Mouse (Mus musculus): Measurements from ENCODE around the gene Mmadhc. TPM values are rescaled to one million over a fixed set of nuclear protein-coding genes. Genes with fewer than 3 reads are reported as not detected.

Mmadhc gene
- polyA plus RNA-seq, 1 experiment = 6.6 TPM

DNA sequence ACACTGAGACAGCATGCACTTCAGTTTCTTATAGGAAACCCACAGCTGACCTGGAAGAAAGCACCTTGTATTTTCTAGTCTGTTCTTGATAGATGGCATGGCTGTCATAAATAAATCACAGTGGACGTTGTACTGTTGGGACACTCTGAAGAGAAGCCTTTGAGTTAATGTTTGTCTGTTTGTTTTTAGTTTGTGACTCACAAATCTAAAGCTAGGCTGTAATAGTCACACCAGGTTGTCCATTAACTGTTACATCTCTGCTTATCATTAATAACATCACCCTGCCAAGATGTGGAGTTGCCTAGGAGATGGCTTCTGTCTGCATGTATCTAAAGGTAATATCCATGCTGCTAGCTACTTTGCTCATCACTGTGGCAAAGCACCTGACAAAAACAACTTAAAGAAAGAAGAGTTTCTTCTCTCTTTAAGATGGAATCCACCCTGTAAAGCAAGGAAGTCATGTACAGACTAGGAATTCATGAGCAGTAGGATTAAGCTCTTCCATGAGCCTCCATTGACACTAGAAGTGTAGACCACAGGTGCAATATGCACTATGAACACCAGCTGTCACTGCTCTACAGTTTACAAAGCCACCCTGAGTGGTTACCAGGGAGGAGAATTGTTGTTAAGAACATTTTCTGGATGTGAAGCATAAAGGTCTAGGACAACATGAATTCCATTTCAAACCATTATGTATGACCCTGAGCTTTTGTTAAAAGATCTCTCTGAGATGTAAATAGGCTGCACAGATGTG is 8.4 kb upstream of the Mmadhc start:
- Histone ChIP-seq H3K9me3 (ENCODE audit: control insufficient read depth, low read length) (no peaks in the 10 kb centered on the region), H3K4me1 (ENCODE audit: control insufficient read depth) (no peaks in the 10 kb centered on the region), H3K36me3 (ENCODE audit: control insufficient read depth) (no peaks in the 10 kb centered on the region), H3K4me3 (replicated peaks) (no peak overlapping the region), H3K27me3 (ENCODE audit: control insufficient read depth) (no peaks in the 10 kb centered on the region)
- TF ChIP-seq TAL1 (IDR thresholded peaks at IDR 0.05; ENCODE audit: low read length) = no peak
- no peak for TF ChIP-seq GATA1 (IDR thresholded peaks at IDR 0.05; ENCODE audit: low read length)

DNA sequence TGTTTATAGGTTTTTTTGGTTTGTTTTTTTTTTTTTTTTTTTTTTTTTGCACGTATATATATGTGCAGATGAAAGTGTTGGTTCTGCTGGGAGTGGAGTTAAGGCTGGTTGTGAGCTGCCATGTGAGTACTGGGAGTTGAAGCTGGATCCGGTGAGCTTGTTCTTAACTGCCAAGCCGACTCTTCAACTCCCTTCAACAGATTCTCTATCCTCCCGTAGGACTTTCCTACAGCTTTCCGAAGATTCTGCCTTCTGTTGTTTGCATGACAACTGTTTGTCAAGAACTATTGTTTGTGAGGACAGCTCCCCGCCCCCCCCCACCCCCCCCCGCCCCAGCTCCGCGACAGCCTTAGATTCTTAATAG is 368 bp upstream of the Mmadhc start:
- peaks cover 5% of the 10 kb centered on the region; the same call in 1 of the 2 replicates for H3K27me3 ChIP-seq (ENCODE audit: control insufficient read depth)
- H3K9me3 ChIP-seq (ENCODE audit: control insufficient read depth, low read length) = no peaks in the 10 kb centered on the region
- peaks cover 34% of the 10 kb centered on the region for H3K4me1 ChIP-seq (ENCODE audit: control insufficient read depth)
- peaks cover 9% of the 10 kb centered on the region for H3K36me3 ChIP-seq (ENCODE audit: control insufficient read depth)
- peak overlapping the region; percentile 93 for H3K4me3 ChIP-seq (replicated peaks)
- TF ChIP-seq GATA1 (IDR thresholded peaks at IDR 0.05; ENCODE audit: low read length) = no peak
- no peak for TF ChIP-seq TAL1 (IDR thresholded peaks at IDR 0.05; ENCODE audit: low read length)

DNA sequence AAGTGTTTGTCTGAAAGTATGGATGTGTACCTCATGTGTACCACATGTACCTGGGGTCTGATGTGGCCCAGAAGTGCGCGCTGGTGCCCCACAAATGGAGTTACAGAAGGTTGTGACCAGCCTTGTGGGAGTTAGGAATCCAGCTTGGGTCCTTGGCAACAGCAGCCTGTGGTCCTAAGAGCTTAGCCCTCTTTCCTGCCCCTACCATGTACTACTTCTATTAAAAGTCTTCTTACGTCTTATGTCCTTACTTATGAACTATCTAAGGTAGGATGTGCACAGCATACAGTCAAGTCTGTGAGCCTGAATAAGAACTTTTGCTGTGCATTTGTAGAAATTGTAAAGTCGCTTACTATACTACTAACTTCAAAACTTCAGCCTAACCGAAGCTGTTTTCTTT is 1.0 kb downstream of the Mmadhc start:
- no peaks in the 10 kb centered on the region for H3K9me3 ChIP-seq (ENCODE audit: control insufficient read depth, low read length)
- H3K36me3 ChIP-seq (ENCODE audit: control insufficient read depth) = peaks cover 20% of the 10 kb centered on the region
- H3K4me1 ChIP-seq (ENCODE audit: control insufficient read depth) = peaks cover 36% of the 10 kb centered on the region
- peak overlapping the region; percentile 93 for H3K4me3 ChIP-seq (replicated peaks)
- H3K27me3 ChIP-seq (ENCODE audit: control insufficient read depth) = peaks cover 5% of the 10 kb centered on the region; the same call in 1 of the 2 replicates
- TF ChIP-seq TAL1 (IDR thresholded peaks at IDR 0.05; ENCODE audit: low read length) (no peak), GATA1 (IDR thresholded peaks at IDR 0.05; ENCODE audit: low read length) (no peak)

DNA sequence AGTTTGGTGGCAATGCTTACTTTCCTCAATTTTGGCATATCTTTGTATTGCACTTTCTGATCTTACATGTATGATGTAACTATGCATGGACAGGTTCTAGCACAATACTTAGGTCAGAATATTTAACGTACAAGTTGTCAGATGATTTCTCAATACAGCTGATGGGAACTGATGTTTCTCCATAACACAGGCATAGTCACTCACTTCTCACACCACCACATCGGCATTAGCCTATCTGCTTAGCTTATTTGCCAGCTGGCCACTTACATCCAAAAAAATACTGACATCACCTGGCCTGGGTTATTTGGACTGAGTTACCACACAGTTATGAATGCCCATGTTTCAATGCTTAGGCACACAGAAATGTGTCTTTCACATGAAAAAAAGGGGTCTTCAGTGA is 2.5 kb downstream of the Mmadhc start:
- Histone ChIP-seq H3K9me3 (ENCODE audit: control insufficient read depth, low read length) (no peaks in the 10 kb centered on the region), H3K4me1 (ENCODE audit: control insufficient read depth) (peaks cover 36% of the 10 kb centered on the region), H3K36me3 (ENCODE audit: control insufficient read depth) (peaks cover 33% of the 10 kb centered on the region), H3K4me3 (replicated peaks) (peak overlapping the region; percentile 3), H3K27me3 (ENCODE audit: control insufficient read depth) (peaks cover 5% of the 10 kb centered on the region; the same call in 1 of the 2 replicates)
- no peak for TF ChIP-seq TAL1 (IDR thresholded peaks at IDR 0.05; ENCODE audit: low read length)
- no peak for TF ChIP-seq GATA1 (IDR thresholded peaks at IDR 0.05; ENCODE audit: low read length)

DNA sequence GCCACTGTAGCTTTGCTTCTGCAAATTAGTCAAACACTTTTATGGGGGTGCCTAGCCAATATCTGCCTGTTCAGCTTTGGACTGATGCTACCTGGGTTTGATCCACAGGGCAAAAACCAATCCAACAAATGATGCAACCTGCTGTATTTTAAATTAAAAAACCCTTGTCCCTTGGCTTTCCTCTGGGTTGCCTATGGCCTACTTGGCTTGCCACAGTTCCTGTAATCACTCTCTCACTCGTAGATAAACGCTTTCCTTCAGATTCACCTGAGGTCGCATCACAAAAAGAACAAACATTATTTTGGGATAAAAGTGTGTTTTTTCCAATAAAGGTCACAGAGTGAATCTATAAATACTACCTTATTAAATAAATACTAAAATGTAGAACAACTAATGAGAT is 3.0 kb downstream of the Mmadhc start:
- TF ChIP-seq GATA1 (IDR thresholded peaks at IDR 0.05; ENCODE audit: low read length) (no peak), TAL1 (IDR thresholded peaks at IDR 0.05; ENCODE audit: low read length) (no peak)
- Histone ChIP-seq H3K36me3 (ENCODE audit: control insufficient read depth) (peaks cover 38% of the 10 kb centered on the region), H3K9me3 (ENCODE audit: control insufficient read depth, low read length) (no peaks in the 10 kb centered on the region), H3K4me1 (ENCODE audit: control insufficient read depth) (peaks cover 36% of the 10 kb centered on the region), H3K27me3 (ENCODE audit: control insufficient read depth) (peaks cover 5% of the 10 kb centered on the region; the same call in 1 of the 2 replicates), H3K4me3 (replicated peaks) (no peak overlapping the region)

DNA sequence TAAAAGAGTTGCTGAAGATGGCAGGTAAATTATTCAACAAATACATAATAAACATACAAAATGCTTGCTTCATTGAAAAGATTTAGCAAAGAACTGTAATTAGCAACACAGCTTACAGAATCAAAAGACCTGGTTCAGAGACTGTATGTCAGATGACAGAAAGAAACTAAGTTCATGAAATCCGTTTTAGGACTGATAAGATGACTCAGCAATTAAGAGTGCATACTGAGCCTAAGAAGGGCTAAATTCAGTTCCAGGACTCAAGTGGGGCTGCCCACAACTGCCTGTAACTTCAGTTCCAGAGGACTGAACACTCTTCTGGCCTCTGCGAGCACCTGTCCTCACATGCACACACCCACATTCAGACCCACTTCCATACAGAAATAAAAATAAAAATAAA is 4.7 kb downstream of the Mmadhc start:
- peaks cover 55% of the 10 kb centered on the region for H3K36me3 ChIP-seq (ENCODE audit: control insufficient read depth)

DNA sequence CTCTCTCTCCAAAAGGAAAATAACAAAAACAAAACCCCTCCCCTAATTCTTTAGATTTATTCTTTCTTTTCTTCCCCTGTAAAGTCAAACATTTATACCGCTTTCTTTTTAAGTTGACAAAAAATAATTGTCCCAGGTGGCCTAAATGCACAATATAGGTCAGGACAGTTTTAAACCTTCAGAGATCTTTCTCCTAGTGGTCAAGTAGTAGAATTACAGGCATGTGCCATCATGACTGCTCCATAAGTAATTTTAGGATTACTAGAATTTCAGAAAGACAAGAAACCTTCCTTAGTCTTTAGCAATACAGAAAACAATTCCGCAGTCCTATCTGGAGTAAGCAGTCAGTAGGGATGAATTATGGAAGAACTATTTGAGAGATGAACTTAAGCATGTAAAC is 5.8 kb downstream of the Mmadhc start:
- peaks cover 28% of the 10 kb centered on the region for H3K4me1 ChIP-seq (ENCODE audit: control insufficient read depth)
- H3K27me3 ChIP-seq (ENCODE audit: control insufficient read depth) = no peaks in the 10 kb centered on the region
- H3K4me3 ChIP-seq (replicated peaks) = no peak overlapping the region
- peaks cover 66% of the 10 kb centered on the region for H3K36me3 ChIP-seq (ENCODE audit: control insufficient read depth)
- no peak for TF ChIP-seq GATA1 (IDR thresholded peaks at IDR 0.05; ENCODE audit: low read length)
- TF ChIP-seq TAL1 (IDR thresholded peaks at IDR 0.05; ENCODE audit: low read length) = no peak
- no peaks in the 10 kb centered on the region for H3K9me3 ChIP-seq (ENCODE audit: control insufficient read depth, low read length)

More for the DNA sequence above, 4.7 kb downstream of the Mmadhc start:
- H3K9me3 ChIP-seq (ENCODE audit: control insufficient read depth, low read length) = no peaks in the 10 kb centered on the region
- no peak overlapping the region for H3K4me3 ChIP-seq (replicated peaks)
- TF ChIP-seq GATA1 (IDR thresholded peaks at IDR 0.05; ENCODE audit: low read length) = no peak
- no peak for TF ChIP-seq TAL1 (IDR thresholded peaks at IDR 0.05; ENCODE audit: low read length)
- H3K27me3 ChIP-seq (ENCODE audit: control insufficient read depth) = no peaks in the 10 kb centered on the region
- peaks cover 28% of the 10 kb centered on the region for H3K4me1 ChIP-seq (ENCODE audit: control insufficient read depth)

DNA sequence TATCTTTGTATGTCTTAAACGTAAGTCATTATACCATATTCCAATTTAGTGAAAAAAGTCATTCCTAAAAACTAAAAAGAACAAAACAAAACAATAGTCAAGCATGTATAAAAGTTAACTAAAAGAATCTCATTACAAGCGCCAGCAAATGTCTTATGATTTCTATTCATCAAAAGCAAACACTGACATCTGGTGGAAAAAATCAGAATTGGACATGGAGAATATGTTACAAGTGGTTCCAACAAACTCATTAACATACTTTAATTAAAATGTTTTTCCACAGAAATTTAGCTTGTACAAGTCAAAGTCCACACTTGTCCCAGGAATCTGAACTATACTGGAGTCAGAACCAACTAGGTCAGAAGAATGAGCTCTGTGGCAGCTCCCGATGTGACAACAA is 11.8 kb downstream of the Mmadhc start:
- peaks cover 90% of the 10 kb centered on the region for H3K36me3 ChIP-seq (ENCODE audit: control insufficient read depth)
- H3K4me3 ChIP-seq (replicated peaks) = no peak overlapping the region
- H3K4me1 ChIP-seq (ENCODE audit: control insufficient read depth) = no peaks in the 10 kb centered on the region
- no peaks in the 10 kb centered on the region for H3K27me3 ChIP-seq (ENCODE audit: control insufficient read depth)
- no peaks in the 10 kb centered on the region for H3K9me3 ChIP-seq (ENCODE audit: control insufficient read depth, low read length)
- TF ChIP-seq GATA1 (IDR thresholded peaks at IDR 0.05; ENCODE audit: low read length) (no peak), TAL1 (IDR thresholded peaks at IDR 0.05; ENCODE audit: low read length) (no peak)

DNA sequence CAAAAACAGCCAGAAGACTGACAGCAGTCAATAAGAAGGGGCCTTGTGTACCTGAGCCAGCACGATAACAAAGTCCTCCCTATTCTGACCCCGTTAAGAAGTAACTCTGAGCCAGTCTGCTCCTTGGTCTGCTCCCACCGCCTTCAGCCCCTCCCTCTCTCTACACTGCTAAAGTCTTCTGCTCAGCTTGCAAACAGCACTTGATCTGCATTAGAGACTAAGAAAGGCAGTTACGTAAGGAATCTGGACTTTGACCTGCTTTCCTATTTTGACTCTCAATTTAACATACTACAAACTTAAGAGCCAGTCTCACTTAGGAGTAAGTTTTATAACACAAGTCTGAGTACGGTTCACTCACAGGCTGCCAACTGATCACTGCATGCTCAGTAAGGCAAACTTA is 12.6 kb downstream of the Mmadhc start:
- no peaks in the 10 kb centered on the region for H3K27me3 ChIP-seq (ENCODE audit: control insufficient read depth)
- no peak overlapping the region for H3K4me3 ChIP-seq (replicated peaks)
- no peak for TF ChIP-seq TAL1 (IDR thresholded peaks at IDR 0.05; ENCODE audit: low read length)
- no peaks in the 10 kb centered on the region for H3K4me1 ChIP-seq (ENCODE audit: control insufficient read depth)
- peaks cover 91% of the 10 kb centered on the region for H3K36me3 ChIP-seq (ENCODE audit: control insufficient read depth)
- H3K9me3 ChIP-seq (ENCODE audit: control insufficient read depth, low read length) = no peaks in the 10 kb centered on the region

DNA sequence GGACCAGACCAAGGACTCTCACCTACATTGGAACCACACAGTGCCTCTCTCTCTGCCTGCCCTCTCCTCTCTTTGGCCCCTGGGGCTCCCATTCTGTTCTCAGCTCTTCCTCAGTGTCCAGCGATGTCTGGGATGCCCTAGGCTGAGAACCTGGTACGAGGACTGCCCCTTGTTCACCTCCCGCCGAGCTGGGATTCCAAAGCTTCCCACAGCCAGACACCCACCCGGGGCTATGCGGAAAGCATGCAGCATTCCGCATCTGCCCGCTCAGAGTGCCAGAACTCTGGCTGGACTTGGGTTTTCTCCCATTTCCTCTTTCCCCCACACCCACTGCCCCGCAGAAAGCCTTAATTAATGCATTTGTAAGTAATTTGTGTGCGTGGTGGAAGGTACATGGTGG is 19.9 kb downstream of the Mmadhc start:
- Histone ChIP-seq H3K9me3 (ENCODE audit: control insufficient read depth, low read length) (no peaks in the 10 kb centered on the region), H3K27me3 (ENCODE audit: control insufficient read depth) (no peaks in the 10 kb centered on the region), H3K4me1 (ENCODE audit: control insufficient read depth) (no peaks in the 10 kb centered on the region), H3K36me3 (ENCODE audit: control insufficient read depth) (peaks cover 46% of the 10 kb centered on the region), H3K4me3 (replicated peaks) (no peak overlapping the region)
- TF ChIP-seq GATA1 (IDR thresholded peaks at IDR 0.05; ENCODE audit: low read length) (no peak), TAL1 (IDR thresholded peaks at IDR 0.05; ENCODE audit: low read length) (no peak)
